Mouse (Mus musculus): Measurements from ENCODE around the gene Lmcd1.

Lmcd1 gene

DNA sequence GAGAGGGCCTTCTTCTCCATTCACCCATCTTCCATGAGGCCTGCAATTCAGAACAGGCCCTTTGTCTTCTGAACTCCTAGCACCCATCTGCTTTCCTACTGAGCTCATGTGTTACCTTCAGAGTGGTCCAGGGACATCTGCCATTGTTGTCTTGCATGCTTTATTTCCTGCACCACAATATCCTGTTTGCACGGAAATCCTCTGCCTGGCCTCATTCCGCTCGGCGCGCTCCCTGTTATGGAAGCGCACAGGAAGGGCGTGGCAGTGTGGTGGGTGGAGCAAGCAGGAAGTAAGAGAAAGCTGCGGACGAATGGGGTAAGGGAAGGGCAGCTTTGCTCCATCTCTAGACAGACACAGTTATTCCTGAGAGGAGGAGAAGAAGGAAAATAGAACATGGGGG is 14.1 kb downstream of the Lmcd1 start:
- DNase-seq (ENCODE audit: low spot score): no peak

DNA sequence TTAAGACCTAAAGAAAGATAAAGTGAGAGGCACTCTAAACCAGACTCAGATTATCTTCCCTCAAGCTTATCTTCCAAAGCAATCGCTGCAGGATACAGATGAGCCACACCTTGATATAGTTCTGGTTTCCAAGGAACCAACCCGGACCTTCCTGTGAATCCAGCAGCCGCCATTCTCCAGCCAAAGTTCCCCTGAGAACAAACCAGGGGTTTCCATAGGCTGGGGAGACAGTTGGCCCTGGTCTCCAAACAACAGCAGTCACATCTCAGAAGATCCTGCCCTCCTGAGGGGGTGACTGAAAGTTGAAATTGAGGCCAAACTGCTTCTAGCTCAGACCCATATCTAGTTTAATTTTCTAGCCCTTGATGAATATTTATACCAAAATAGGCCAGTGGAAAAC is 14.7 kb downstream of the Lmcd1 start:
- no peak for DNase-seq (ENCODE audit: low spot score)

DNA sequence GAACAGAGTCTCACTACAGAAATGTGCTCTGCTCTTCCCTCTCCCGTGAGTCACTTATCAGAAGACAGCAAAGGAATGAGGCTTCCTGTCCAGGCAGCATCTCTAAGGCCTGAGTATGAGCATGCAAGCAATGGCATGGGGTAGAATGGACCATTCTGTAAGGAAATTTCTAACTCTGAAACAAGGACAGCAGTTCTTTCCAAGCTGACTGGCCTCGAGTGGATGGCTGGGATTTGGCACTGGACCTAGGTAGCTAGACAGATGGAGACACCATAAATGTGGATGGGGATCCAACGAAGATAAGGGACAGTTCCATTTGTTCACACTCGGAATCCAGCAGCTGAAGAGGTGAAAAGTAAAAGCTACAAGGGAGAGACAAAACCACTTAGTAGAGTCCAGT is 17.6 kb downstream of the Lmcd1 start:
- no peak for DNase-seq (ENCODE audit: low spot score)

DNA sequence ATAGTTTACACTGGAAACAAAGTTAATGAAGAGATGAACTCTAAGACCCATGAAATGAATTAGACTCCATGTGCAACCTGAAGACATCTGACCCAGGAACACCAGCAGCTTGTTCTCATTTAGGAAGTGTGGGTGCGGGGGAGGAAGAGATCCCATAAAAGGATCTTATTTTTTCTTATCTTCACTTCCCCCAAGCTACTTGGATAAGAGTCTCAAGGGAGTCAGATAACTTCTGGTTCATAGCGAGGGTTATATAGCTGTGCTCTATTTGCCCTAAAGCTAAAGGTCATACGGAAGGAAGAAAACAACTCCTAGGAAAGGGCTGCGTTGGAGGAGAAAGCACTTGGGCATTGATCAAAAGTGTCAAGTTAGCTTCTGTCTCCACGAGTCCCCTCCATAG is 19.8 kb downstream of the Lmcd1 start:
- no peak for DNase-seq (ENCODE audit: low spot score)

DNA sequence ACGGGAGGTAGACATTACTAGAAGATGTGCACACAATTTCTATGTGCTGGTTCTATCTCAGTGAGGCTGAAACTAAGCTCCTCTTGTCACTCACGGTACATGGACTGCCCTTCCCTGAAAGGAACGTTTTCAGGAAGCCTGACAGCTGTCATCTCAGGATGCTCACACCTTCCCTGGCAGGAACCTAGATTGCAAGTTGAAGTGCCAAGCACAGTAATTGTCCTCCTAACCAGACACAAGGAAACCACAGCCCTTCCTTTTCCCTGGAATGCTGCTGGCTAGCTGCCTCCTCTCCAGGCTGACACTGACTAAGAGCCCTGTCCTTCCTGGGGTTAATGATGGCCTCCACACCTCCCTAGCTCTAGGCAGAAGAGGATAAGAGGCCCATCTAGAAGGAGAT is 21.7 kb downstream of the Lmcd1 start:
- no peak for DNase-seq (ENCODE audit: low spot score)

DNA sequence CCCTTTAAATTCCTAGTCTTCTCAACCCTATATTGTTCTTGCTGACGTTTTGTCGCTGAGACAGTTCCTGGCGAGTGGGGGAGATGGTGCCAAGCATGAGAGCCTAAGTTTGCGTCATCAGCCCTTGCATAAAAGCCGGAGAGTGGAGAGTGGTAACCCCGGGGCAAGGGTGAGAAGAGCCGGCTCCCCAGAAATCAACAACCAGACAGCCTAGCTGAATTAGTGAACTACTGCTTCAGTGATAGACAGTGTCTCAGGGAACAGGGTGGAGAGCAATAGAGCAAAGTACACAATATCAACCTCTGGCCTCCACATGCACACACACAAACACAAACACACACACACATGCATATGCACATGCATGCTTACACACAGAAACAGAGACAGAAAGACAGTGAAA is 26.6 kb downstream of the Lmcd1 start:
- peak; percentile 15 for DNase-seq (ENCODE audit: low spot score)

DNA sequence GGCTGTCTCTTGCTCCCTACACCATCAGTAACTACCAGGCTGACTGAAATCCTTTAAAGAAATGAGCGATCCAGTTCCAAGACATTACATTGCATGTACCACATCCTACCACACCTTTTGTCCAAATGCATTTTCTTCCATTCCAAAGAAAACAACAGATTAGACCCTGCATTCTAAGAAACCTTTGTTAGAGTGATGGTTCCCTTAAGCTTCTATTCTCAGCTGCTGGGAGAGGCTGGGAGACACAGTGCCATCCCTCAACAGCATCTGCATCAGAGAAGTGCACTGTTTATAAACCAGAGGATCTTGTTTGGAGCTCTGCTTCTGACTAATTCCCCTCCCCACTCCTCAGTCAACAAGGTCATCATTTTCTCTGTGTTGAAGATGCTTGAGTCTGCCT is 27.1 kb downstream of the Lmcd1 start:
- DNase-seq (ENCODE audit: low spot score): no peak

DNA sequence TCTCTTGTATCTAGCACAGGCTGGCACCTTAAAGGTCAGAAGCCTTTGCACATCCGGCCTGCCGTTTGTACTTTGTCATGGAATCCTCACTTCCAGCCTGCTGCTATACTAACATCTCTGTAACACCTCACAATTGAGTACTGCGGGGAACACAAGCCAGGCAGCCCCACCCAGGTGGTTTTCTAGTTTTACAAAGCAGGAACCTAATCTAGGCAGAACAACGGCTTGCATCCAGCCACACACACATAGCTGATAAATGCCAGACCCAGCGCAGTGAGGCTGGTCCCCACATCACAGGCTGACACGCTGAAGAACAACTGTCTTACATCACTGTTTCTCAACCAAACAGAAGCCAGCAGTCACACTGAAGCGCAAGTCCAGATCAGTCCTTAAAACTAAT is 28.7 kb downstream of the Lmcd1 start:
- DNase-seq (ENCODE audit: low spot score): no peak

DNA sequence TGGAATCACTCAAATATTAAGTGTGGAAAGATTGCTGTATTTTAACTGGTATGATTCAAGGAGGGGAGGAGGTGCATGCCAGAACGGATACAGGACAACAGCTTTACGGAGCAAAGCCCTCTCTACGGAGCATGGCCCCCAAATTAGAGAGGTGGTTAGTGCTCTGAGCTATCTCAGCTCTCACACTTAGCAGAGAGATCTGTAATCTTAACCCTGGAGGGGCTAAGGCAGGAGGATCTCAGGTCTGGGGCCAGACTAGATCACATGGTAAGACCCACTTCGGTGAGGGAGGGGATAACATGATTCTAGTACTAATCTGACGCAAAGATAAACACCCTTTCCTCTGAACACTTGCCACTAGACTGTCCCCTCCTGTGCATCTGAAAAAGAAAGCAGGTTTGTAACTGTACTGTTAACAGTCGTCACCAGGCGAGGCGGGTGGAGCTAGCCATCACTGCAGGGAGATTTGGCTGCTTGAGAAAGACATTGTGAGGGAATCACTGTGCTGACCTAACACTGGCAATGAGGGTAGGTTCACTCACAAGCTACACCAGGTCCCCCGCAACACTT is 29.3 kb downstream of the Lmcd1 start:
- DNase-seq (ENCODE audit: low spot score): no peak

DNA sequence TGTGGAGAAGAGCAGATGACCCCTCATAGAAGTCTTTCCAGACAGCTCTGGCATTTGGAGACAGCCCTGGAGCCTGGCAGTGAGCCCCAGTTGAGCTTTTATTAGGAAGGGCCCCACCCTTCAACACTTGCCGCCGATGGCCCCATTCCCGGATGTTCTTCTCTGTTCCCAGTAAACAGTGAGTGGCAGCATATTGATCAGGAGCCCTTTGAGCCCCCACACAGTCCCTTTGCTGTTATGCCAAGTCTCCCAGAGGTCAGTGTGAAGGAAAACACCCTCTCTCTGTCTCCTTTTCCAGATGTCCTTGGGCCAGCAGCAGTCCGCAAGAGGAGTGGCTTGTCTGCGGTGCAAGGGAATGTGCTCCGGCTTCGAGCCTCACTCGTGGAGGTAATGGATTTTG is 31.2 kb downstream of the Lmcd1 start:
- no peak for DNase-seq (ENCODE audit: low spot score)

DNA sequence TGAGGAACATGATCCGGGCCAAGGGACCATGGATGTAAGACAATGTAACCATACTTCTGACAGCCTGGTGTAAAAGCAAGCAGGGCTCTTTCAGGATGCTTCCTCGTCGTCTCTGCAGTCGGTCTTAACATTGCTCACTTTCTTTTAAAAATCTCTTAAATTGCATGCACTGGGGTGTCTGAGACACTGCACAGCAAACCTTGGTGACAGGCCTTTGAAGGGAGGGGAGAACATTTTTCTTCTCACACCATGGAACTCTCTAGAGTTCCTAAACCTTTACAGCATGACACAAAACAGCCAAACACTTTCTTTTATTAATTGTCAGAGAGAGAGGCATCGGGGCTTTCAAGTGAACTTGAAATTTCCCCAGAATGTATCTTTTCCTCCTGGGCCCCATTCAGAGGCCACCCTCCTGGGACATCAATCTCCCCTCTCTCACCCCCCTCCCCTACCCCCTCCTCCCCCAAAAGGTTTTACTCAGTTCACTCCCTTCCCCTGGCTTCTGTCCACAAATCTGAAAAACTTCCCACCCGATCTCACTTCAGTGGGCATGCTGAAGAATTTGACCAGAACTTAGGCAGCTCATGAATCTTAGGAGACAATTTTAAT is 35.9 kb downstream of the Lmcd1 start:
- no peak for DNase-seq (ENCODE audit: low spot score)

DNA sequence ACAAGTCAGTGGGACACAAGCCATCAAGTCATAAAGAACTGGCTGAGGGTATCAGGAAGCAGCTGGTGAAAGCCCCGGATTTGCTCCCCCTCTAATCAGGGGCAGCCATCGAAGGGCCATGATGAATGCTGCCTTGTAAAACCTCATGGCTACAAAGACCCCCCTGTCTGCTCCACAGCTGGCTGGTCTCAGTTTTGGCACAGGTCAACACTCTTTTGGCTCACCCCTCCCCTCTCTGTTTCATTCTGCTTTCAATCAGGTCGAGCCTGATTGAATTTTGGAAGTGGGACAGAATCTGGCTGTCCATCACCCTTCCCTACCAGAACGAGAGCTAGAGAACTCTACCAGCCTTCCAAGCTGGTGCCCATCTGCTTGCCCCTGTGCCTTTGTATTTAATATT is 37.8 kb downstream of the Lmcd1 start:
- DNase-seq (ENCODE audit: low spot score): no peak

DNA sequence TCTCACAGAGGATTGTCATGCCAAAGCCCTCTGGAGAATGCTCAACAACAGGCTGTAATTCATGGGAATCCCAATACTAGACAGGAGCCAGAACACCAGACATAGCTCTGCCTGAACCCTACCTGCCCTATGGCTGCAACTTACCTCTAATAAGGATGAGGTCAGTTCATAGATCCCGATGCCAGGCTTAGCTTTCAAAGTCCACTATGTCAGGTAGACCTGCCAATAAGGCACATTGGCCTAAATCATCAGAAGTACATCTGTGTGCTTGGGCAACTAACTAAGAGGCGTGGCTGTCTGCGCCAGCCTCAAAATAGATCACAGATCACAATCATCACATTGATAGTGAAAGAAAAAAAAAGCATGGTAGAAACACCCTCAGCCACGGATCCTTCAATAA is 45.9 kb downstream of the Lmcd1 start:
- no peak for DNase-seq (ENCODE audit: low spot score)

DNA sequence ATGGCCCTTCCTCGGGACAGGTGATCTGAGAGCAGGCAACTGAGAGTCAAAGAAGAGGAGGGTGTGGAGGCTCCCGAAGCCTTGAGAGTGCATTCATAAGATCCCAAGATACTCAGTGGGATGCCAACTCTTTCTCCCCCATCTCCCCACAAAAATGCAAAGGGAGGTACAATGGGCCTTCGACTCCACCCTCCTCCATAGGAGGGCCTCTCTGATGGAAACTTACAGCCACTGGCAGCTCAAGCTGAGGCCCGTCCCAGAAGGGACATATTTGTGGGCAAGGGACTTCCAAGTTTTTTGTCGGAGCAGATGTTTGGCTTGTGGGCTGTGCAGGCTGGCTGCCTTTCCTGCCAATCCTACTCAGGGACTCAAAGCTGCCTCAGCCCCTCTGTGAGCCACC is 47.1 kb downstream of the Lmcd1 start:
- peak; percentile 13 for DNase-seq (ENCODE audit: low spot score)

DNA sequence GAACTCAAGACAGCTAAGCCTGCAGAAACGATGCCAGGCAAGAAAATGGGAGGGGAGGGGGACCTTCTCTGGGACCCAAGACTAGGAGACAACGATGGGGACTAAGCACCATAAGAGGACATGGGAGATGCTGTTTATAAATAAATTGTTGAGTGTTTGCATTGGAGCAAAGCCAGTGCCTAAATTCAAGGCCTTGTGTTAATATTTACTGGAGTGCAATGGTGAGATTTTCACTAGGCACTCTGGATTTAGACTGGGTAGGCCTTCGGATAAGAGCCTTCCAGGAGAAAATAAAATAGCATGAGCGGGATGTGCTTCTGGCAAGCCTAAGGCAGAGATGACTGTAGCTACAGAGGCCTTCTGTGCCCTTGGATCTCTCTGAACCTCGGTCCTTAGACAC is 49.4 kb downstream of the Lmcd1 start:
- DNase-seq (ENCODE audit: low spot score): no peak

DNA sequence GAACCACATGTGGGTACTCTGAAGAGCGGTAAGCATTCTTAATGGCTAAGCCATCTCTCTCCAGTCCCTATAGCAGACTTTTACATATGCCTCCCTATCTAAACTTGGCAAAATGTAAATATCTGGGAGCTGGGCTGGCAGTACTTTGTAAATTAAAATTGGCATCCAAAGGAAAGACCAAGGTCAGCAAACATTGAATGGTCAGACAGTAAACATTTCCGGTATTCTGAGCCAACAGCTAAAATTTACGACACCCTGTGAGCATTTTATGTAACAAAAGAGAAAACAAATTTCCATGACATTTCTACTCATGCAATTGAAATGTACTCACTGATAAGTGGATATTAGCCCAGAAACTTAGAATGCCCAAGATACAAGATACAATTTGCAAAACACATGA is 51.7 kb downstream of the Lmcd1 start:
- DNase-seq (ENCODE audit: low spot score): no peak

DNA sequence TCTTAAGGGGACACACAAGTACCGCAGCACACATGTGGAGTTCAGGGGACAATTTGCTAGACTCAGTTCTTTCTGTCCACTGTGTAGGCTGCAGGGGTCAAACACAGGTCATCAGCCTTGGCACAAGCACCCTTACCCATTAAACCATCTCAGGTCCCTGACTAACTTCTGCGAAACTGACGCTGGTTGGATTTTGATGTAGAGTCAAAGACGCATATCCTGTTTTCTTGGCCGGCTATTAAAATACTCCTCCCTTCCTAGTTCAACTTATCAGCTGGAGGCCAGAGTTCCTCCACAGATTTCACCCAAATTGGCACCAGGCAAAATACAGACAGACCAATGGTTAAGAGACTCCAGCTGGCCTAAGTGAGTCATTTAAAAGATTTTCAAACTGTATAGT is 54.2 kb downstream of the Lmcd1 start:
- DNase-seq (ENCODE audit: low spot score): no peak

DNA sequence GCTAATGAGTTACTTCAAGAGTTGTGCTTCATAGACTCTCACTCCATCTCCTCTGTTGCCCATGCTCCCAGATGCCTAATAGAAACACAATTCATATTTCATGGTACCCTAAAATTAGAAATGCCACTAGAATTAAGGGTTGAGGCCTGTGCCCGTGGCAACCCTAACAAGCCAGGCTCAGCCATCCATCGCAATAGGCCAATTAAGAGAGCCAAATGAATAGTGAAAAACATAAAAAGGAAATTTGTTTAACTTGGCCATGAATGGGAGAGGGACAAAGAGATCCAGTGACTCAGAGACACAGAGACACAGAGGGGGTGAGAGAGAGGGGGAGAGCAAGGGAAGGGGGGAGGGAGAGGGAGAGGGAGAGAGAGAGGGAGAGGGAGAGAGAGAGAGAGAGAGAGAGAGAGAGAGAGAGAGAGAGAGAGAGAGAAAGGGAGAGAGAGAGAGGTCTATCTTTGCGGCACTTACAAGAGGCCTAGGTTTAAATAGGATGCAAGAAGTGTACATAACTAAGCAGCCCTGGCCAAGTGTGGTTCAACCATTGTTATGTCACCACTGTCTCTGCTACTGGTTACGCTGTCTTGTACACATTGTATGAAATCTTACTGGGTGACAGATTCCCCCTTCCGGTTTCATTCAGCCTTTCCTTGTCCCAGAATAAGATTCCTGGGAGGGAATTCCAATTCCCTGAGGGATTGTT is 57.1 kb downstream of the Lmcd1 start:
- DNase-seq (ENCODE audit: low spot score): no peak

DNA sequence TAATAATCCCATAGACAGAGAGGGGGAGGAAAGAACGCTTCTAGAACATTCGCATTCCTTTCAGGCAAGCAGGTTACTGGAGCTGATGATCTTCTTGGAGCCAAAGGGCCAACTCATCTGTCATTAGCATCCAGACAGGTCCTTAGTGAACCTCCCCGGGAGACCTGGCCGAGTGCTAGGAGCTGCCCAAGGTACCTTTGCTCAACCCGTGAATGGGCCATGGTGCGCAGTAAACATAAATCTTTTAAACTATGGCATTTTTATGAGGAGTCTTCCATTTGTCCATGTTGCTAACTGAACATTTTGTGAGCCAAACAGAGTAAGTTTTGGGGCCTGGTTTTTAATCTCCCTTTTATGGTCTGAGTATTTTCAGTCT is 57.7 kb downstream of the Lmcd1 start:
- no peak for DNase-seq (ENCODE audit: low spot score)

DNA sequence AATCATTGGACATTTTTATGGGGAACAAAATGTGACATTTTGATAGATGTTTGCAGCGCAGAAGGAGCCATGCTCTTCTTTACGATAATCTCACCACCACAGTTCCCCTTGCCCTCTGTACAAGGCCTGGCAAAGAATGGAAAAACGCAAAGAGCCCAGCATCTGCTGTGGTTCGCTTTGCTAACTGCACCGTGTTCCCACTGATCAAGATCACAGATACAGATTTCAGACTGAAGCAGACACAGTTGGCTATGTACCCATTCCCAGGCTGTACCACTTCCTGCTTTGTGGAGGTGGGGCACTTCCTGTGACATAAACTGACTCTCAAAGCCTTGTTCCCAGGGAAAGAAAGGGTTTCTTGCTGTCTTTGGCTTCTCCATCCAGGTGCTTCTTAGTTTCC is 60.4 kb downstream of the Lmcd1 start:
- DNase-seq (ENCODE audit: low spot score): no peak

DNA sequence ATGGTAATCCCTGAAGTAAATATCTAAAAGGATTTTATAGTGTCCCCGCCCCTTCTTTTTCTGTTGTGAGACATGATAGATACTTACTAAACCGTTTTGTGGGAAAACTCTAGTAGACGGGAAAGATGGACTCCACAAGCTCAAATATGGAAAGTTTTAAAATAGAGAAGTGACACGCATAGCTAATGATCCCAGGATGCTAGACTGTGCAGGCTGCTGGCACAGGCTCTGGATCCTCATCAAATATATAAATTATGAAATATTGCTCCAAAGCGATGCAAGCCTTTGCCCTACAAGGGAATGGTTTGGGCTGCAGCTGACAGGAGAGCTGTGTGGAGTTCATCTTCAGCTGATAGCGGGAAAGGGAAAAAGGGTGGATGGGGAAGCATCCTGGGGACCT is 64.1 kb downstream of the Lmcd1 start:
- DNase-seq (ENCODE audit: low spot score): no peak

DNA sequence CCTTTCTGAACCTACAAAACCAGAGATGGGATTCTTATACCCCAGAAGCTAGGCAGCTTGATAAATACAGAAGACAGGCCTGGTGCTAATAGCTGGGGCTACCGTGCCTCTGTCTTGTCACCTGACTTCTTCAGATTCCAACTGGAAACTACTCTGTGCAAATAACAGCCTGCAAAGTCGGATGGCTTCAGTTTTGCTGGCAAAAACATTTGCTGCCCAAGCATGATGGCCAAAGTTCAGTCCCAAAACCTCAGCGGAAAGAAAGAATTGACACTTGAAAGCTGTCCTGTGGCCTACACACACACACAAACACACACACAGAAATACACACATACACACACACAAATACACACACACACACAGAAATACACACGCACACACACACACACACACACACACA is 65.5 kb downstream of the Lmcd1 start:
- DNase-seq (ENCODE audit: low spot score): peak; percentile 34

DNA sequence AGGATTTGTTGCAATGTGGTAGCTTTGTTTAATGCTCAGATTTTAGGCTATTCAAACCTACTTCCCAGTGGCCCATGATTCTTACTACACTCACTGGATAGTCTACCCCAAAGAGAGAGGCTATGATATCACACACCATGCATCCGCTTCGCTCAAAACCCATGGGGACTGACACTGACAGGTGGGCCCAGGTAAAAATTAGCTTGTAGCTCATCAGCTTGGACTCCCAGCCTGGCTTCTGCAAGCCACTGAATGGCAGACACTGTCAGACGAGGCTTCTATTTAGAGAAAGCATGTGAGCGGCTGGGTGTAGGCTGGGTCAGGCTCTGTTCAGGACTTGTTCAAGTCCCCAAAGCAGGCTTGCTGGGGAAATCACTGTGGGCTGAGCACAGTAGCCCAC is 76.9 kb downstream of the Lmcd1 start:
- no peak for DNase-seq (ENCODE audit: low spot score)

DNA sequence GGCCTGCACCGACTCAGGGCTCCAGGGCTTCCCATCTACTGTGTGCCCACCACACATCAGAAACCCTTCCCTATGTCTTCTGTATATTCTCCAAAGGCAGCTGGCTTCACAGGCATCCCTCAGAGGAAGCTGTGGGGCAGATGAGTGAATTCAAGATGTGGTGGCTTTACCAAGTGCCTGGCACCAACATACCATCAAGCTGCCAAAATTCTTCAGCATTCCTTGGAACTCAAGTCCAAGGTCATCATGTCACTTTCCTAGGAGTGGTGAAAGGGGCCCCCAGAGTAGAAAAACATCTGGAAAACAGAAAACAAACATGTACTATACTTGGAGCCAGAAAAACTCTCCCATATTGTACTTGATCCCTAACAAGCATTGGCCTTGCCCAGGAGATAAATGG is 85.8 kb downstream of the Lmcd1 start:
- DNase-seq (ENCODE audit: low spot score): peak; percentile 14

Data from adipocyte (in vitro differentiated cells).